Mouse (Mus musculus) lung, postnatal 0 days (tissue): ENCODE measurements around the gene Gm8947.

ENCODE experiments used
- CTCF ChIP-seq: IDR thresholded peaks from 2 replicates; pipeline ENCODE4 v1.5.1; 2016; ENCODE audit warnings: antibody characterized with exemption, mild to moderate bottlenecking
- EP300 ChIP-seq: IDR thresholded peaks from 2 replicates; pipeline ENCODE4 v1.6.1; 2016; ENCODE audit warnings: antibody characterized with exemption, mild to moderate bottlenecking, control low read depth

DNA sequence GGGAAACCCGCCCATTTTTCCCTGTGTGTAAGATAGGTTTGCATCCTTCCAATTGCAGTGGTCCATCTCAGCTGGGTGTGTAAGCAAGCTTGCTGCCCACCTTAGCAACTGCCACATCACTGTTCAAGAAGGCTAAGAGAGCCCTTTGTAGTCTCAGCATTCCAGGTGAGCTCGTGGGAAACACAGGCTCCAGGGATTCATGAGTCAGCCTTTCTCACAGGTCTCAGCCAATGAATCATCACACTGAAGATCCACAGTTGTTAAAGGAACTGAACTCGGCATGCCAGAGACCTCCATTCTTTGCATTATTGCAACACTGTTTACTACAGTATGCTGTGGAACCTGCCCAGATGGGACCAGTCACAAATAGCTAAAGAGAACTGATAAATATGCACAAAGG is 23.5 kb upstream of the Gm8947 start:
- TF ChIP-seq EP300 = no peak
- TF ChIP-seq CTCF = no peak
